Mouse (Mus musculus): ENCODE data around the gene Ate1.
"Not testable (repeated sequence)": the region's sequence is repeated elsewhere in the genome, so short reads cannot be mapped to it uniquely, and the experiment has no call there.

Ate1 gene

DNA sequence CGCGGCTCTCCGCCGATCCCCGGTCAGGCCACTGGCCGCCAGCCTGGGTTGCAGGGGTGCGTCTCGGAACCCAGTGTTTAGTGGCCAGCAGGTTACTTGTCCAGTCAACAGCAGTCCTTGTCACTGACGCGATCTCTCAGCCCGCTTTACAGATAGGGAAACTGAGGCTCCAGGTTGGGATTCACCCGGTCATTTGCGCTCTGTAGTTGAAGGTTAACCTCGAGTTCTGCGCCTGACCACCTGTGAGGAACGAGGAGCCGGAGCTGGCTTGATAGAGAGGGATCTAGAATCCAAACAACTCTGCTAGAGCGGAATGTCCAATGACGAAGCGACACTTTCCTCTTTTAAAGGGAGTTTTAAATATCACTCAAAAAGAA is at the start of gene Ate1:
Gene Ate1, minus strand, starts transcription at position 321 of the 377 bp plus-strand sequence.
- DNase-seq, result no peak

DNA sequence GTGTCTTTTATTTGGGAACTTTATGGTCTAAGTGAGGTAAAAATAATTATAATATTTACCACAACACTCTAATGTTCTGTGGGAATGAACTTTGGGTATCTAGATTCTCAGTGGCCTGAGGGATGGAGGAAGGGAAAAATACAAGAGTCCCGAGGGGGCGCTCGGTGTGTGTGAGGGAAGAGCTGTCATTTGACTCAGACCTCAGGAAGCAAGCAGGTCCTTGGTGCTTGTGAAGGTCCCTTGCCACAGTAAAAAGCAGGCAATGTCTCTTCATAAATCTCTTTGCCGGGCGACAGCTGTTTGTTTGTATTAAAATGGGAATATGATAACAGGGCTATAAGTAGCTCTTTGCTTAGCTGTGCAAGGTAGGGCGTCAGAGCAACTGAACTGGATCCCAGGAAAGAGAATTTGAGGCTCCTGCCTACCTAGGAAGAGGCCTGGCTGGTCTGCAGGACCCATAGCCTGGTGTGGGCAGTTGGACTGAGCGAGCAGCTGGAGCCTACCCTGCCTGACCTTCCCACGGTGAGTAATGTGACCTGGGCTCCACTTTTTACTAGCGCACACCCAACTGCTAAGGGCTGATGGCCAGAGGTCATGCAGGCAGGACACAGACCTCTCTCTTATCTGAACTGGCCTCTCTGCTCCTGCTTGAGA is 48.7 kb upstream of the Ate1 start:
- no peak for DNase-seq

DNA sequence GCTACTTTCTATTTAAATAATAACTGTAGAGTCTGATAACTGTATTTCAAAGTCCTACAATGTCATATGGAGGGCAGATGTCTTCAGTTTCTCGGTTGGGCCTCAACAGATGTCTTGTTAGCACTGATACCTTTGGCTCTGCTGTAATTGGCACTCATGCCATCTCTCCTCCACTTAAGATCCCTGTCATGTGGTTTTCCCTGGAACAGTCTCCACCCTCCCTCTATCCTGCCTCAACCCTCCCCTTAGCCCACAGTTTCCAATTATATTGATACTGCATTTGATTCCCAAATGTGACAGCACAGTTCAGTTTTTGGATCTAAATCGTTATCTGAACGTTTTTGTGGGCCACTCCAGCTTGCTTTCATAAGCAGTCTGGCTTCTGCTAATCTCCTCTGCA is 44.4 kb upstream of the Ate1 start:
- no peak for DNase-seq

DNA sequence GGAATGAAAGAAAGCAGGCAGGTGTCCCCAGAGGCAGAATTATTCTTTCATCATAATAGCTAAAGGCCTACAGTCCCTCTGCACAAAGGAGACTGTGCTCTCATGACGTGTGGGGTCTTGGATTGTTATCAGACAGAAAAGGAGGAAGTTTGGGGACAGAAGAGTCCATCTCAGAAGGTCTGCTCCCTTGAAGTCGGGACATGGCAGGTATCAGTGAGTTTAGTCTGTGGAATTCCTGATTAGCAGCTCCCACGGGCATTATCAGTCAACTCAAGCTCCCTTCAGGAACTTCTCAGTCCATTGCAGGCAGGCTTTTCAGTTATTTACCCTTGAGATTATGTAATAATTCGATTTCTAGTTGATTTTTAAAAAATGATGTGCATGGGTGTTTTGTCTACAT is 43.7 kb upstream of the Ate1 start:
- no peak for DNase-seq

DNA sequence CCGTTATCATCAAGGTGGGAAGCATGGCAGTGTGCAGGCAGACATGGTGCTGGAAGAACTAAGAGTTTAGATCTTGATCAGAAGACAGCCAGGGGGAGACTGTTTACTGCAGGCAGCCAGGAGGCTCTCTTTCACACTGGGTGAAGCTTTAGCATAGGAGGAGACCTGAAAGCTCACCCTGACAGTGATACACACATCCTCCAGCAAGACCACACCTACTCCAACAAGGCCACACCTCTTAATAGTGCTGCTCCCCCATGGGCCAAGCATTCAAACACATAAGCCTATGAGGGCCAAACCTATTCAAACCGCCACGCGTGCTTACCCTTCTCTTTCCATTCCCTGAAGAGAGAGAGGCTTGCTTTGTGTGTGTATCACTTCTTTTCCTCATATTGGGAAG is 43.1 kb upstream of the Ate1 start:
- no peak for DNase-seq

DNA sequence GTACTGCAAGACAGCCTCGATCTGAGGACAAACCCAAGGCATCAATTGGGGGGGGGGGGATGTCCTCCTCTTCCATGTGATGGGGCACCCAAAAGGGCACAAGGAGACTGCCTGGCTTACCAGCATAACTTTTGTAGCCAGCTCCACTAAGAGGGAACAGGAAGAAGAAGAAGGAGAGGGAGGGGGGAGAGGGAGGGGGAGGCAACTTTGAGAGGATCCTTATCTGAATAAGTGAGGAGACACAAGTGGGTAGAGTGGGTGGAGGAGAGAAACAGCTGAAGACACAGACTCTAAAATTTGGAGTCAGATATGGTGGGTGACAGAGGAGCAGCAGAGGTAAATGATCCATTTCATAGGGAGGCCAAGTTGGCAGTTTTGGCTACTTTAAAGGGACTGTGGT is 40.8 kb upstream of the Ate1 start:
- DNase-seq, result no peak

DNA sequence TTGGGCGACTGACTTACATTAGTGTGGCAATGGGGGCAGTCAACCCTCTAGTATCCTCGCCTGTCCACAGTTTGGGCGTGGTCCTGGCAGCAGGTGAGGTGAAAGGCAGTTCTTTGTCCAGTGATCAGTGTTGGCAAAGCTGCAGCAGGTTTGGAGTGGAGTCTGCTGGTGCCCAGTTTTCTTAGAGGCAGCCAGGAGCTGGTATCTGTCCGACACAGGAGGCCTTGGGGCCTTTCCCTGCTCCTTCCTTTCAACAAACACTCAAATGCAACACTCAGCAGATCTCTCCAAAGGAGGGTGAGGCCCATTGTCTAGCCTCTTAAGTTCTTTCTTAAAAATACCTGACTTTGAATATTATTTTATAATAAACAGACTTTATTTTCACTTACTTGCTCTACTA is 38.4 kb upstream of the Ate1 start:
- DNase-seq, result no peak

DNA sequence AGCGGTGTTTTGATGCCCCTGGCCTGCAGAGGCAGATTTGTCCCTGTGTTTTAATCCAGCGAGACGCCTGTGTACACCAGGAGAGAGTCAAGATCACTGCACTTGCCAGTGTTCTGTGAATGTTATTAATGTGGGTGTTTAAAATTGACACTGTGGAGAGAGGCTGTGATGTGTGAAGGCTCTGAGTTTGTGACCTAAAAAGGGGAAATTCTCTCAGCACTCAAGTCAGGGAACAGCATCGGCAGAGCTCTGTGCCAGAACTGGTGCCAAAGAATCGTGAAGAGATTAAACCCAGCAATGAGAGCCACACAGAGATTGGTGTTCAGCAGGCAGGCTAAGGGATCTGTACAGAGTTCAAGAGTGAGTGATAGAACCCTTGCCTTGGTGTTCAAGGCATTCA is 35.4 kb upstream of the Ate1 start:
- no peak for DNase-seq

DNA sequence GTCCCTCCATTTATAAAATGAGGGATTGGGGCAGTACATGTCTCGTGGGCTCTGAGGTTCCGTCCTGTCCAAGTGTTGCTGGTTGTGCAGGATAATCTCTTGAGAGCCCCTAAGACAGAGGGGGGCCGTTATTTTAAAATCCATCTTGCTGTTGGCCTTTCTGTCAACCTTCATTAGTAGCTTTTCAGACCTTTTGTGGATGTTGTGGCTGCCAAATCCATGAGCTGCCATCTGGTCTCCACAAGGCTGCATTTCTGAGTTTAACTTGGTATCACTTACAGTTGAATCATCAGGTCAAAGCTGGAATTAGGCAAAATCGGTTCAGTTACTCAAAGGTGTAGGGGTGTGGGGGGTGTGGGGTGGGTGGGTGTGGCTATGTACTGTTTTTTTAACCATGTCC is 33.2 kb upstream of the Ate1 start:
- no peak for DNase-seq

DNA sequence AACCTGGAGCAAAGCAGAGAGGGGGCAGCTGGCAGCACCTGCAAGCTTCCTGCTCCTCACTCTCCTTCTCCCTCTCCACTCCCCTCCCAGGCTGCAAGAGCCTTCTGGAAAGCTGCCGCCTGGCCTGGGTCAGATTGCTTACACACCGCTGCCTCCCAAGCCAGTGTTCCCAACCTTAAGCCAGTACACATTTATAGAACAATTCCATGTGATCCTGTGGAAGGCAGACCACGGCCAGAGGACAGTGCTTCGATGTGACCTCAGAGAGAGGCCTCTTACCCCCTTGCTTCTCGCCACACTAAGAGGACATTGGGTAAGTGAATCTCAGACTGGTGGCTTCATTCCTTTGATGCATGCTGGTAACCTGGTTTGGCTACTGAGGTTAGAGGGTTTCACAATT is 32.6 kb upstream of the Ate1 start:
- no peak for DNase-seq

DNA sequence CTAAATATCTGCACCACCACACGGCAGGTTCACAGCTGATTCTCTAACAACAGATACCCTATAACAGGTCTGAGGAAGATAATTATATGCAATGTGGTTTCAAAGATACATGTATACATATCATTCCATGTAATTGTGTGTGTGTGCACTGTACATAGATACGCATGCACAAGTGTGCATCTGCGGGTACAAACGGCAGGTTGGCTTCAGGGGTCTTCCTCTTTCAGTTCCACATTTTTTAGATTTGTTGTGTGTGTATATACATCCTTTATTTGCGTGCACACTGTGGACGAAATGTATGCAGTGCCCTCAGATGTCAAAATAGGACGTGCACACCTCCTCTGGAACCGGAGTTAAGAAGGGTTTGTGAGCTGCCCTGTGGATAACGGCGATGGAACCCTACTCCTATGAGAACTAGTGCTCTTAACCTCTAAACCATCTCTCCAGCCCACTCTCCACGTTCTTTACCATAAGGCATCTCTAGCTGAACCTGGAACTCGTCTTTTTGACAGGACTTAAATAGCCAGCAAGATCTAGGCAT is 27.5 kb upstream of the Ate1 start:
- no peak for DNase-seq

DNA sequence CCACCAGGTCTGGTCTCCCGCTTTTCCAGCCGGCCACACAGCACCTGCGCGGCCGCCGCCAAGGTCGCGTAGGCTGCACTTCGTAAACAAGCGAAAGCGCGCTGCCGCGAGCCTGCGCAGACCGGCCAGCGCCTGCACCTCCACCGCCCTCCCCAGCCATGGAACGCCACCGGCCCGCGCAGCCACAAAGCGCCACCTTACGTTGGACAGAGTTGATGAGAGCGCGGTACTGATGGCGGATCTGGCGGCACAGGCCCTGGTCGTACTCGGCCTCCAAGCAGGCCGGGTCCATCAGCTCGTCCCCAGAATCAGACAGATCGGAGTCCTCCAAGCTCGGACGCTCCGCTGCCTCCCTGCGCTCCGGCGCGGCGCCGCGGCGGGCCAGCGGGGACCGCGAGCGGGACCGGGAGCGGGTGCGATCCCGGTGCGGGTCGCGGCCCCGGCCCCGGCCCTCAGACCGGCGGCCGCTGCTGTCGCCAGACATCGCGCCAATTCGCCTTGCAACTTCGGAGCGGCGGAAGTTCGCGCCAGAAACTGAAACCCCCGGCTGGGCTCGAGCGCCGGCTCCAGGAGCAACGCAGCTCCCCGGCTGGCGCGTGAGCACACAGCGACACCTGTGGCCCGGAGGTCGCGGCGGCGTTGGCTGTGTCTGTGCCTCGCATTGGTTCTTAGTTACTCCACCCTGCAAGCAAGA is 26.8 kb upstream of the Ate1 start:
- DNase-seq, result peak; percentile 92

DNA sequence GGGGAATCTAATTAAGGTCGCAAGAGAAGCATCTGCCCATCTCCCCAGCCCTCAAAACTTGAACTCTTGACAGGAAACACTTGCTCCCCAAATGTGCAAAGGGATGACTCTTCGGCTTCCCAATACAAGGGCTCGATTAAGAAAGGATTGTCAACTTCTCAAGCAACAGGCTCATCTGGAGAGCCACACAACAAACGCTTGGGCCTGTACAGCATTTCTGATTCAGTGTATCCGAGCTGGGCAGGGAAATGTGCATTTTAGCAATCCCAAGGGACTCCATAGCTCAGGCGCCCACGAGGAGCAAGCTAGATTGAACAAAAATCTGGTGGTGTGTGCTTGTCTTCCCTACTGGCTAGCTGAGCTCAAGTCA is 26.2 kb upstream of the Ate1 start:
- DNase-seq, result no peak

DNA sequence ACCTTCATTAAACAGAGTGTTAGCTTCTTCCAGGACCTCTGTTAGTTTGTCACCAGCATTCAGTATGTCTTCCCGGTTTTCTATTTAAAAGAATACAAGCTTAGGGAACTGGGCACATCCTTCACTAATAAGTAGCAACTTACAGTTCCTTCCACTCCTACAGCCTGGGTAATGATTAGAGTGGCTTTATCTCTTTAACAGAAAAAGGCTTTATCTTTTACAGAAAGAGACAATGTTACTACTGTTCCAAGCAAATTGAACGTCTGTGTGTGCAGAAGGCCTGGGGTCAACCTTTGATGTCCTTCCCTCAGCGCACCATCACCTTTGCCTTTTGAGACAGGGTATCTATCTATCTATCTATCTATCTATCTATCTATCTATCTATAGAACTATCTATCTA is 25.7 kb upstream of the Ate1 start:
- DNase-seq, result no peak

DNA sequence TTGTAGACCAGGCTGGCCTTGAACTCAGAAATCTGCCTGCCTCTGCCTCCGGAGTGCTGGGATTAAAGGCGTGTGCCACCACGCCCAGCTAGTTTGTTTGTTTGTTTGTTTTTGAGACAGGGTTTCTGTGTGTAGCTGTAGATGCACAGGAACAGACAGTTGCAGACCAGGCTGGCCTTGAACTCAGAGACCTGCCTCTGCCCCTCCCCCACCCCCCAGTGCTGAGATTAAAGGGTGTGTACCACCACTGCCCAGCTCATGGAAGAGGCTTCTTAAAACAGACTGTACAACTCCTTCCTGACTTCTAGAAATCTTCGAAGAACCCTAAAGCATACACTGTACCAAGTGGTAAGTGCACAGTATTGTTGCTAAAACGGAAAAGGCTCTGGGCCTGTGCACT is 25.2 kb upstream of the Ate1 start:
- DNase-seq, result no peak

DNA sequence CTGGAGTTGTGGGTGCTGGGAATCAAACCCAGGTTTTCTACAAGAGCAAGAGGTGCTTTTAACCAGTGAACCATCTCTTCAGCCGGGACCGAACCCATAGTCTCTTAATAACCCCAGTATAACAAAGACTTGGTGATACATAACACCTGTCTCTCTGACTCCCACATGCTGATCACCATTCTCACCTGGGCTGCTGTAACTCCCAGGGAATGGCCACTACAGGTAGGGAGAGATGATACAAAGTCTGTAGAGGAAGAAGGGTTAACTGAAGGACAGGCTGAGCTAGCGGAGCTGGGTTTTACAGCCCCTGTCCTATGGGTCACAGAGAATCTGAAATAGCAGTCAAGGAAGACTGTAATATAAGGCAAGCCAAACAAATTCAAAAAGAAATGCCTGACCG is 23.0 kb upstream of the Ate1 start:
- no peak for DNase-seq

DNA sequence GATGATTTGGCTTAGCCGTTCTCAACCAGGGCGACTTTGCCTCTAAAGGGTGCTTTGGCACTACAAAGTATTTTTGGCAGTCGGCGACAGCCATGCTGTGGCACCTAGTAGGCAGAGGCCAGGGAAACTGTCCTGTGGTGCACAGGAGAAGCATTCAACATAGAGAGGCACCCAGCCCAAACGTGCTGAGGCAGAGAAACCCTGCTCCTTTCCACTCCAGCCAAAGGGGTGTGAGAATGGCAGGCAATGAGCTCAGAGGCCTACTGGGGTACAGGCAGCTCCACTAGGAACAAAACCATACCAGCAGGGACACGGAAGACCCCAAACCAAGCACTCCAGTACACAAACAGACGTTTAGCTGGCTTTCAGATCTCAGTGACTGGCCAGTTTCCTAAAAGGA is 20.0 kb upstream of the Ate1 start:
- no peak for DNase-seq

DNA sequence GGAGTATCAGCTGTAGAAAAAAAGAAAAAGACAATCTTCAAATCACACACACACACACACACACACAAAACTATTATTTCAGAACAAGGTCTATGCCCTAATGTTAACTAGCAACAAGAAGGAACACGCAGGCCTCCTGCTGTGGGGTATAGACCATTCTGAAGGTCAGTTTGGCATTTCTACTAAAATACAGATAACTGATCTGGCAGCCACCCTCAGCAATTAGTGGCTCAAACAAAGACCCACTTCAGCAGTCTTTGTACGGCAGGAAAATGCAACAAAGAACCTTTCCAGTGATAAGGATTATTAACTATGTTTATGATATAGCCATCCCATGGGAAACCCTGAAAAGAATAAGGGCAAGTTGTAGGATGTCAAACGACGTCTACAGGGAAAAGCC is 16.9 kb upstream of the Ate1 start:
- DNase-seq, result no peak

DNA sequence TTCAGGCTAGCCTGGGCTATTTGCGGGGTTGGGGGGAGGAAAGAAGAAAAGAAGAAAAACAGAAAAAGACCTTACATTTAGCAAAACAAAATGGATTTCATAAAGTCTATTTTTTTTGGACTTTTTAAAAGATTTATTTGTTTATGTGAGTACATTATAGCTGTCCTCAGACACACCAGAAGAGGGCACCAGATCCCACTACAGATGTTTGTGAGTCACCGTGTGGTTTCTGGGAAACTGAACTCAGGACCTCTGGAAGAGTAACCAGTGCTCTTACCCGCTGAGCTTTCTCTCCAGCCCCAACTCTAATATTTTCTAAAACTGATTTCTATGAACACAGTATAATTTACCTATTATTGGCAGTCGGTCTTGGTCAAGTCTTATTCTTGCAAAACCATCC is 15.0 kb upstream of the Ate1 start:
- DNase-seq, result no peak

DNA sequence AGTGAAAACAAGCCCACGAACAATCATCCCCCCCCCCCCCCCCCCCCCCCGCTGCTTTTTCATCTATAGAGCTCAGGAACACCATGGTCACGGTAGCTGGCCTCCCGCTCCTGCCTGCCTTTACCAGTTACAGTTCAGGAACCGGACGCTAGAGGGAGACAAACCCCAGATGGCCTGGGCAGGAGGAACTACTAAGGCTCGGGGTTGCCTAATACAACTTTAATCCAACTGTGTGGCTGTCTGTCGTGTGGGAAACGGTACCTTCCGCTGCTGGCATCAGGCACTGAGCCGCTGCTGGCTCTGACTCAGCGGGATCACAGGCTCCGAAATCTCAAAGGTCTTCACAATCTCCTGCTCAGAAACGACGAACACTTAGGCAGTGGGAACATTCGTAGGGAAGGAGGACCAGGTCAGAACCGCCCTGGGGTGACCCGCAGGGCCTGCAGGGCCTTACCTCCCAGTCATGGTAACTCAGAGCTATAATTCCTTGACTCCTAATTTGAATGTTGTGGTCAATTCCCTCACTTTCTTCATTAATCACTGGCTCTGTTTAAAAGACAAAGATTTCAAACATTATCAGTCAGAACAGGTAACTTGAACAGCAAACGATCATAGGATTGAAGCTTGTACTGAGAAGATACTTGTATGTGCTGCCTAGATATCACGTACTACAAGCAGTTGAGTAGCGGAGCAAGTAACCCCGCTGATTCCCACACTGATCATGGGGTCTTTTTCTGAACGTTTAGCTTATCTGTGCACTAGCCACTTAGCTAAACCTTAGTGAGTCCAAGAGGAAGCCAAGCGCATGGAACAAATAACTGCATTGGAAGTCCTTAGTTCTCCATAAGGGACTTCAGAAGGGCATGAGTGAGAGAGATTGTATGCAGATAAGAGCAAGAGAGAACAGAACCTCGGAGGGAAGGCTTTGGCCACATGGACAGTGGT is 13.4 kb upstream of the Ate1 start:
- peak; percentile 90 for DNase-seq

DNA sequence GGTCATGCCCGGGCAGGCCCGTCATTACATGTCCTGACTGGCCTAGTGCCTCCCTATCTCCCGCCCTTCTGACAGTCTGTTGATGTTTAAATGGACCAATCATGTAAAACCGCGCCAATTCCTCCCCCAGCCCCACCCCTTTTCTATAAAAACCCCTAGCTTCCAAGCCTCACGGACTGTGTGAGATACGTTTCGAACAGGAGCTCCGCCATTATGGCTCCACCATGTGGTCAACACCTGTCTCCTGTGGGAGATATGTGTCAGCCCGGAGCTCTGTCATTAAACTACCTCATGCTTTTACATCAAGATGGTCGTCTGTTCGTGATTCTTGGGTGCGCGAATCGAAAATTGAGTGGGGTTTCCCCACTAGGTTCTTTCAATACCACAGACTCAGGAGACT is 11.0 kb upstream of the Ate1 start:
- not testable (repeated sequence) for DNase-seq

DNA sequence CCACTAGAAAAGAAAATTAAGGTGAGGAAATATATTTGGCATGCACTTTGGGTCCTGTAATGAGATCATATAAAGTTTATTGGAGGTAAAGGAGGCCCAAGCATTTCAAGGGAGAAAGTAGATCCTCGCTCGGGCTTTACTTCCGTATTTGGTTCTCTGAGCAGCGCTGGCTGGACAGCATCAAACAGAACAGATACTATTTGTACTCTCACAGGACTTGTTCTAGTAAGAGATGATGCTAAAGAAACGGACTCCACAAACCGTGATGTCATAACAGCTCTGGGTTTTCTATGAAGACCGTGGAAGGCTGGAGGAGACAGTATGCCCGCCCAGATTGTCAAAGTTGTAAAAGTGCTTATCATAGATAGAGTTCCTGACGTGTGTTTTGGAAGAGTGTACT is 7.1 kb upstream of the Ate1 start:
- DNase-seq, result no peak

DNA sequence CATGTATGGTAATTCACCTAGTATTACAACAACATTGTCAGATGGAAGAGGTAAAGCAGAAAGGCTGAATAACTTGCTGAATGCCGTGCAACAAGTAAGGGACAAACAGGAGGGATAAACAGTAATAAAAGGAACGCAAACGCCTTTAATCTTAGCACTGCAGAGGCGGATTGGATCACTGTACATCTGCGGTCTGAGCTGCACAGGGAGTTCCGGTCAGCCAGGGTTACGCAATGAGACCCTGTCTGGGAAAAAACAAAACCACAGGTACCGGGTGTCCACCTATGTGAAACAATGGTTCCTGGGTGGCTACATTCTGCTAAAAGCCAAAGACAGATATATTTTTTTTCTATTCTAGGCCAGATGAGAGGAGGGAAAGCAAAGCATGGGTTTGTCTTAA is 3.3 kb upstream of the Ate1 start:
- no peak for DNase-seq
